Mouse (Mus musculus) cerebellum, adult 9-11 months (tissue): ENCODE measurements around the gene Zfp513.

ENCODE experiments used
- DNase-seq: peaks from one replicate; pipeline ENCODE4 v3.0.0; 2022

The Zfp513 gene

GRCm38 (mm10) chr5:31162462-31162861 lies 39.6 kb downstream of the Zfp513 start:
- DNase-seq: no peak

GRCm38 (mm10) chr5:31154152-31154553 lies 48.0 kb downstream of the Zfp513 start, which contains the start of gene Mpv17:
Gene Mpv17 (minus strand): TSS chr5:31154251.
- DNase-seq: peak; percentile 90

GRCm38 (mm10) chr5:31153516-31154151 lies 48.5 kb downstream of the Zfp513 start:
- DNase-seq: no peak

- DNase-seq: peak; percentile 68
Observed at GRCm38 (mm10) chr5:31151746-31152145, 50.4 kb downstream of the Zfp513 start.

GRCm38 (mm10) chr5:31149781-31150180 lies 52.3 kb downstream of the Zfp513 start:
- peak; percentile 31 for DNase-seq
